Mouse (Mus musculus) heart, adult 2 months (tissue): ENCODE measurements around the gene Arhgap35.

ENCODE experiments used
- EP300 ChIP-seq: fragments of 200-500 bp; IDR thresholded peaks from 2 replicates; pipeline ENCODE4 v1.6.1; 2011; ENCODE audit warnings: low read depth, low read length, control low read depth; ENCODE audit not compliant: insufficient read depth
- POLR2A ChIP-seq: fragments of 200-500 bp; IDR thresholded peaks from 2 replicates; pipeline ENCODE4 v1.6.1; 2011; ENCODE audit warnings: mild to moderate bottlenecking, low read depth, low read length, control low read depth; ENCODE audit not compliant: insufficient read depth

- TF ChIP-seq POLR2A = no peak
- TF ChIP-seq EP300 = no peak
Observed at GRCm38 (mm10) chr7:16489948-16490347, 124.8 kb downstream of the Arhgap35 start.
